Mouse (Mus musculus) heart, adult 11 months (tissue): ENCODE measurements at regions not wholly inside any gene's neighbourhood (a gene's known extent, or its start where the extent isn't known, plus 50 kb on each side); places are given as distances from the start of the nearest gene placed in this dataset.
A peak's percentile ranks its signal among the peaks of the same experiment; 100 is the strongest.

Experiments used
- DNase-seq: peaks from one replicate; pipeline ENCODE4 v3.0.0; 2022

GRCm38 (mm10) chr9:47401511-47401910 is 128.5 kb upstream of the Cadm1 start:
- DNase-seq: no peak

DNA sequence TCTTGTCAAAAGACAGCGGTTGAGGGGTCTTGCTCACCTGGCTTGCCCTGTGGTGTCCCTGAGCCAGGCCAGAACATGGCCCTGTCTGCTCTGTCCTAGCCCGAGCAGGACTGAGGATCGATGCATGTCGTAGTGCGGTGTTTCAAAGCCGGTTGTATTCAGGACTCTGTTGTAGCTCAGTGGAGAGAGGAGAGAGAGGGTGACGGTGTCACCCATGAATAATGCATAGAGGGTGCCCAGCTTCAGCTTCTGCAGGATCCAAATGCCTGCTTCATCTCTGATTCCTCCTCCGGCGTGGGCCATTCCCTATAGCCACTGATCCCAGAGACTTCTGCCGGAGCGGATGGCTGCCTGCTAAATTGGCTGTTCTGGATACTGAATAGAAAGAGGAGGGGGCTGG is 126.7 kb upstream of the Cadm1 start:
- peak; percentile 69 for DNase-seq

DNA sequence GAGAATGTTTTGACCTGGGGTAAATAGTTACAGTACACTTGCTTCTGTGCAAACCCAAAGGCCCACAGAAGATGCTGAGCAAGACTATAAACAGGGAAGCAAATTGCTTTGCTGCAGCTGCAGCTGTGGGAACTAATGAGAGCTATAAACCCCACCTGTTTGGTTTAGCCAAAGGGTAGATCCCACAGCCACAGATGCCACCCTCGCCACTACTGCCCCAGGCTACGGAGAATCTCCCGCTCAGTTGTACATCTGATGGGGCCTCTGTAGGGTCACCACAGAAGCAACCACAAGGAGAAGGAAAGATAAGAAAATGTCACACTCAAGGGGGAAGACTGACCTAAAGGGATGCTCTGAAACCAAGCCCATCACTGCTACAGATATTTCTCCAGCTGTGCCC is 125.2 kb upstream of the Cadm1 start:
- DNase-seq: no peak

GRCm38 (mm10) chr9:47405547-47405946 is 124.4 kb upstream of the Cadm1 start:
- DNase-seq: peak; percentile 21

- DNase-seq: peak; percentile 98
Measured at GRCm38 (mm10) chr9:47407007-47407670, 122.8 kb upstream of the Cadm1 start.

DNA sequence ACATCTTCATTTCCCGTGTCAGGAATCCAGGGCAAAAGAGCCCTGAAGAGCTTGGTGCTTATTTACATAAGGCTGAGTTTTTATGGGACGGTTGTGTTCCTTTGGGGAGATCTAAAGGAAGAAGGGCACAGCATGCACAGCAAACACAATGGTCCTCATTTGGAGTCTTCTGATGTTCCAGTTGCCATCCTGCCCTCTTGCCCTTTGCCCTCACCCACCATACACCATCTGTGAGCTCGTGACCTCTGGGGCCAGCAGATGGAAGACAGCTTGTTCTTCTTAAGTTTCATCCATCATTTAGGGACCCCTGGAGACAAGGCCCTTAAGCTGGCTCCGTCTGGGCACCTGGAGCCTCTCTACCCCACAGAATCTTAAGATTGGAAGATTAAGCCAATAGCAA is 121.9 kb upstream of the Cadm1 start:
- peak; percentile 42 for DNase-seq

GRCm38 (mm10) chr9:47409579-47409978 is 120.4 kb upstream of the Cadm1 start:
- no peak for DNase-seq

DNA sequence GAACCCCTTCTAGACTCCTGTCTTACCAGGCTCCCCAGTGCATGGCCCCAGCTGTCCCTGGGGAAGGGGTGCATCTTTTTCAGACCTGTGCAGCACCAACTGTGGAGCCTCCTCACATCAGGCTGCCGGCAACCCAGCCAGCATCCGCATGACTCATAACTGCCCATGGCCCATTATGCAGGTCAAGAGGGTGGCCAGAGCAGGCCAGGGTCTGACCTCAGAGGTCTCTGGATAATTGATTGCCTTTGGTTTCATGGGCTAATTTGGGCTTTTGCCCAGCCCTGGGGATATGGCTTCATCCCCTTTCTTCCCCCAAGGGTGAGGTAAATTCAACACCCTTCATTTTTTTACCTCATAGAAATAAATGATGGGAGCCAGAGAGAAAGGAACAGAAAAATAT is 117.2 kb upstream of the Cadm1 start:
- DNase-seq: peak; percentile 86

GRCm38 (mm10) chr9:47414350-47414988 is 115.5 kb upstream of the Cadm1 start:
- DNase-seq: peak; percentile 81

DNA sequence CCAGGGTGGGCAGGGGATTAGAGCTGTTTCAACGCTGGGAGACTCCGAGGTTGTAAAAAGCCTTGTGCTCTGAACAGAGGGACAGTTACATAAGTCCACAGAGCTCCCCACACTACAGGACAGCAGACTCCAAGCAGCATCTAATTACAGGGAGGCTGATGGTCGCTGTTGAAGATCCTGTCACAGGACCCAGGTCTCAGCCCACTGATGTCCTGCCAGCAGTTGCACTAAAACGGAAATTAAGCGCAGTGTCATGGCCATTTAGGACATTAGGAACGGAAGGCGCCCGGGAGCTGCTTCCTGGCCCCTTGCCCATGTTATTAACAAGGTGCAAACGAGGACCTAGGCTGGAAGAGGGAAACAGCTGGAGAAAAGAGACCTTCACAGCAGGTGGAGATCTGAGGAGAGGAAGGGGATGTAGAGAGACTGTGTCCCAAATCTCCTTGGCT is 107.8 kb upstream of the Cadm1 start:
- peak; percentile 99 for DNase-seq

DNA sequence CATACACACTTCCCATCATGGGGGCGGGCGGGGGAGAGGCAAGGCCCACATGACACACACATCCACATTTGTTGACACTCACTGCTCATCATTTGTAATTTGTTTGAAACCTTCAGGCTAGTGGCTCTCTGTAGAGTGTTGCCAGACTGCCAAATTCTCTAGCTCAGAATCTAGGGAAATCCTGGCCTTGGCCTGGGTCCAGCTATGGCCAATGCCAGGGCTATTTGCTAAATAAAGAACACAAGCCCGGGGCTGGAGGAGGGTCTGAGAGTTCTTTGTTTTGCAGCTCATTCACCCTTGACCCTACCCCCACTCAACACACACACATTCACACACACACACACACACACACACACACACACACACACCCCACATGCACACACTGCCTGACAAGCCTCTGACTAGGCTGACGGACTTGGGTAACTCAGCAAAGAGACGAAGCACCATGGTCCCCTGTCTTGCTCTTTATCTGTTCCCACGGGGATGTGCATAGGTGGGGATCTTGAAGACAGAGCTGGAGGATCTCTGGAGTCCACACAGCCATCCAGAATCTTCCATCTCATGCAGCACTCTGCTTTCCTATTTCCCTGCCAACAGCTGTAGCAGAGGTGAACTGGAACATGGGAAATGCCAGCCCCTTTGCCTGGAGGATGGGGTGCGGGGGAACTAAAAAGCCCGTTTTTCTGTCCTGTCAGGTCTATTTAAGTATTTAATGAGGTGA is 107.1 kb upstream of the Cadm1 start:
- DNase-seq: peak; percentile 97

DNA sequence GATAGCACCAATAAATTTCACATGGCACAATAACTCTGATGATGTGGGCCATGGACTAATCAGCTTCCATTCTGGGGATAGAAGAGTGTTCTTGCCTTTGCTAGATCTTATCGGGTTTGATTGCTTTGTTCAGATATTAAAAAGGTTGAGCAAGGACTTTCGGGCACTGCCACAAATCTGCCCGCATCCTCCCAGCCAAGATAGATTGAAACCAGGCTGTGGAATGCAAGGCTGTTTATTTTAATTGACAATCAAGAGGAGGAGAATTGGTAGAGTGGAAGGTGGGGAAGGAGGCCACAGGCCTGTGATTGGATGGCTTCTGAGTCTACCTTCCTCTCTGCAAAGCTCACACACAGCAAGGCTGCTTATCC is 106.5 kb upstream of the Cadm1 start:
- DNase-seq: peak; percentile 65

- no peak for DNase-seq
Measured at GRCm38 (mm10) chr9:47424191-47424590, 105.8 kb upstream of the Cadm1 start.

GRCm38 (mm10) chr9:47426712-47427111 is 103.3 kb upstream of the Cadm1 start:
- peak; percentile 57 for DNase-seq

DNA sequence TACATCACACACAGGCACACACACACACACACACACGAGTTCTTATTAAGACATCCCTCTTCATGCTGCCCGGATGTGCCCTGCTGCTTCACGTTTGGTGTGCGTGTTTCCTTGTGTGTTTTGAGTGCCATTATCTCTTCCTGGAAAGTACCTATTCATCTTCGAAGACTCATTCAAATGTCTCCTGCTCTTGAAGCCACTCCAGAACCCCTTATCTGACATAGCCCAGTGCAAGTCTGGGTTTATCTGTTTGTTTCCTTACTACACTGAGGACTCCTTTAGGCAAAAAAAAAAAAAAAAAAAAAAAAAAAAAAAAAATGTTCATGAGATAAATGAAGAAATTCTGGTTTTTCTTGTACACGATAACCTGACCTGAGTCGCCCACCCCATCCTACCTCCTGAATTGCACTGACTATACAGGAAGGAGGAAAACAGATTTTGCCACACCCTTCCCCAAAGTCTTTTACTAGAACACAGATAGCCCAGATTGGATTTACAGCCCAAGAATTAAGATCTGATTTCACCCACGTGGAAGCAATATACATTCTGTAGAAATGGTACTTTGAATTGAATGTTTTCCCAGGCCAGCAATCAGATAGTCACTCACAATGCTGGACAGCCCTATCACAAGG is 101.1 kb upstream of the Cadm1 start:
- peak; percentile 60 for DNase-seq

GRCm38 (mm10) chr9:47429691-47430090 is 100.3 kb upstream of the Cadm1 start:
- peak; percentile 49 for DNase-seq

GRCm38 (mm10) chr9:47432715-47433114 is 97.3 kb upstream of the Cadm1 start:
- DNase-seq: peak; percentile 67

GRCm38 (mm10) chr9:47433185-47433584 is 96.8 kb upstream of the Cadm1 start:
- DNase-seq: no peak

GRCm38 (mm10) chr9:47434091-47434490 is 95.9 kb upstream of the Cadm1 start:
- DNase-seq: peak; percentile 52

- DNase-seq: peak; percentile 42
Measured at GRCm38 (mm10) chr9:47438976-47439375, 91.0 kb upstream of the Cadm1 start.

DNA sequence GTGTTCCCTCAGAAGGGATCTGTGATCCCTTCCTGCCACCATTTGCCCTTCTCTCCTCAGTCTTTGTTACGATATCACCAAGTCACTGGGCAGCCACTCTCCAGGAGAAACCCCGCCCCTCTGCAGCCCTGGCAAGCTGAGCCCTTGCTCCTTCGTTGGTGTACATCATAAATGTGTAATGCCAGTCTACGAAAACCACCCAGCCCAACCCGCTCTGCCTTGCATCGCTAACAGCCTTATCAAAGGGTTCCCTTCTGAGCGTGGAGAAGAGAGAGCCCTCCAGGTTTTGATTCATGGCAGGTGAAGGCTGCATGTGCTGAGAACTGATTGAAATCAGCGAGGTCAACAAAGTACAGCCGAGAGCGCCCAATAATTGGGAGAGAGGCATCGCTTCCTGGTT is 90.5 kb upstream of the Cadm1 start:
- peak; percentile 71 for DNase-seq

DNA sequence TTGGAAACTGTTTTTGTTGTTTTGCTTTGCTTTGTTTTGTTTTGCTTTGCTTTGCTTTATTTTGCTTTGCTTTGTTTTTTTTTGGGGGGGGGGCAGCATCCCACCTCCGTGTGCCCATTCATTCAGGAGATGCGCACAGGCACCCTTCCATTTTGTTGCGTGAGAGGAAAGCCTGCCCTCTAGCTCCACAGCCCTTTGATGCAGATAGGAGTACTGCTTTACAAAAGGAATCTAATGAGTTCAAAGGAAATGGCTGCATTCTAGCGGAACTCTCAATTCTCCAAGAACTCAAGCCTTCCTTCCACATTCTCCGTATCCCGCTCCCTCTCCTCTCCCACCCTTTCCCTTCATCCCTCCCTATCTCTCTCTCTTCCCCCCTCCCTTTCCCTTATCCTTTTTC is 89.8 kb upstream of the Cadm1 start:
- DNase-seq: peak; percentile 48

GRCm38 (mm10) chr9:47441155-47441554 is 88.8 kb upstream of the Cadm1 start:
- DNase-seq: peak; percentile 60

DNA sequence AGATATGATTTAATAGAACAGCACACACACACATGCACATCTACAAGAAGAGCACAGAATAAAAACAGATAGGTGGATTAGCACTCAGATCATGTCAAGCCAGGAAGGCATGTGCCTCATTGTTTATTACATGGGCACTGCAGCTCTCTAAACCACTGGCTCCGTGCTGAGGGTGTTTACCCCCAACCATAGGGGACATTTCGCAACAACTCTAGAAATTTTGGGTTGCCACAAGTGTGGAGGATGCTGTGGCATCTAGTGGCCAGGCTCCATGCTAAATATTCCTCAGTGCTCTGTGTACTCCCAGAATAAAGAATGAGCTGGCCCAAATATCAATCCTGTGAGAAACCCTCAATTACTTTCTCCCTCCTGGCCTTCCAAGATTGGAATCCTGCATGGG is 85.8 kb upstream of the Cadm1 start:
- DNase-seq: peak; percentile 54
